Mouse (Mus musculus): ENCODE results near the gene Gm10912.

- TF ChIP-seq POLR2A (IDR thresholded peaks at IDR 0.05; ENCODE audit: borderline replicate concordance, insufficient read depth, low read length) = no peak
- TF ChIP-seq CTCF (IDR thresholded peaks at IDR 0.05; ENCODE audit: borderline replicate concordance, insufficient read depth, low read depth, low read length) = no peak
Observed at GRCm38 (mm10) chr2:104028139-104028723, 37.4 kb upstream of the Gm10912 start, which contains the start of gene 4931422A03Rik.
